Mouse (Mus musculus): ENCODE results near the gene Mad2l1.

The Mad2l1 gene

DNA sequence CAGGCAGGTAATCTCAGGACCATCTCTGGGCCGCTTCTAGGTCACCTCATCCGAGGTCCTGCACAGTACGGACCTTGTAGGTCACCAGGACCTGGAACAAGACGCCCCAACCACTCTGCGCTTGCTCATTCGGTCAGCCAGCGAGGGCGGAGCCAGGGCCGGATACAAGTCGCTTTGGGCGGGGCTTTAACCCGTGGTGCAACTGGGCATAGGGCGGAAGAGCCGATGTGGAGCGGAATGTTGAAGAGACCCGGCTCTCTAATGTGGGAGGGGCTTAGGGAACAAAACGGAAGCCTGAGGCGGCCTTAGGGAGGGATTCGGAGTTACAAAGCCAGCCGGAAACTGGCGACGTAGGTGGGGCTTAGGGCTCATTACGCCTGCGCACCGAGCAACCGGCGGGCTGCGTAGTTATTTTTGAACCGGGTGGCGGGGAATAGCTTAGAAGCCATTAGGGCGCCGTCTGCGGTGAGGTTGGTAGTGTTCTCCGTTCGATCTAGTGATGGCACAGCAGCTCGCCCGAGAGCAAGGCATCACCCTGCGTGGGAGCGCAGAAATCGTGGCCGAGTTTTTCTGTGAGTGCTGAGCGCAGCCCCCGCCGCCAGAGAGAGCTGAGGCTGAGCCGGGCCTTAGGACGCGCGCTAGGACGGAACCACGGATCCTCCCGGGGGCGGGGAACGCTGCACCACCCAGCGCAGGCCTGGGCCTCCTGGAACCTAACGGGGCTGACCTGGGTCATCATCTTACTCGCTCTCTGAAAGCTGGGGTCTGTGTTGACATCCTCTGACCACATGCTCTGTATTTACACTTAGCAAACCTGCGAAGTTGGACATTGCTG is at the start of gene Mad2l1:
Gene Mad2l1, plus strand, starts transcription at position 363 of the 835 bp plus-strand sequence.
- peak; percentile 98 for DNase-seq (ENCODE audit: low spot score)

DNA sequence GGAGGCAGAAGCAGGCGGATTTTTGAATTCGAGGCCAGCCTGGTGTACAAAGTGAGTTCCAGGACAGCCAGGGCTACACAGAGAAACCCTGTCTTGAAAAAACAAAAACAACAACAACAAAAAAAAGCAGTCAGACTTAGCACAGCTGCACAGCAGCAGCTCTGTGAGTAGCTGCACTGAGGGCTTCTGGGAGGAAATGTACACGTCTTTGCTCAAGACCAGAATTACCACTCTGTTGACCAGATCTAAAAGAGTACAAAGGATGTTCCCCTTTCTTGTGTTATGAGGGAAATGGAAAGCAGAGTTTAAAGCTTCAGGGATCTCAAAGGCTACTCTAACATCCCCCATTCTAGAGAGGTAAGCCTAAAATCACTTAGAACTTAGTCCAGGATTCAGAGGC is 41.5 kb upstream of the Mad2l1 start:
- DNase-seq (ENCODE audit: low spot score): peak; percentile 42

- DNase-seq (ENCODE audit: low spot score): no peak
These were observed 18.8 kb upstream of the Mad2l1 start for GRCm38 (mm10) chr6:66516368-66516767.

GRCm38 (mm10) chr6:66528386-66528785 is 6.8 kb upstream of the Mad2l1 start:
- no peak for DNase-seq (ENCODE audit: low spot score)

GRCm38 (mm10) chr6:66533241-66533640 is 1.9 kb upstream of the Mad2l1 start:
- peak; percentile 37 for DNase-seq (ENCODE audit: low spot score)

DNA sequence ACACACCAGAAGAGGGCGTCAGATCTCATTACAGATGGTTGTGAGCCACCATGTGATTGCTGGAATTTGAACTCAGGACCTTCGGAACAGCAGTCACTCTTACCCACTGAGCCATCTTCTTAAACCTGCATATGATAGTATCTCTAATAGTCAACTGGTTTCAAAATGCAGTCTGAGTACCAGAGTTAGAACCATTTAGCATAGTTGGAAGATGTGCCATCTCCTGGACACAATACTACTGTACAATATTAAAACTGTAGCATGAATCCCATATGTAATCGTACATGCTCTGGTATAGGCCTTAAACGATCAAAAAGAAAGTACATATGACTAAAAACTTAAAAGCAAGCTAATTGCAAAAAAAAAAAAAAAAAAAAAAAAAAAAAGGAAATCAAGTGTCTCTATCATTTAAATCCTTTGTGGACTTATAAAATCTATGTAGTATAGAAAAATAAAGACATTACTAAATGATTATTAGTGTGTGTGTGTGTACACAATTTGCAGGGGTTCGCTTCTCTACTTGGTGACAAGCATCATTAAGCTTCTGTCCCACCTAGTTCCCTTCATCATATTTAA is 736 bp upstream of the Mad2l1 start:
- peak; percentile 5 for DNase-seq (ENCODE audit: low spot score)

- no peak for DNase-seq (ENCODE audit: low spot score)
These were observed 776 bp downstream of the Mad2l1 start for GRCm38 (mm10) chr6:66535966-66536365.

DNA sequence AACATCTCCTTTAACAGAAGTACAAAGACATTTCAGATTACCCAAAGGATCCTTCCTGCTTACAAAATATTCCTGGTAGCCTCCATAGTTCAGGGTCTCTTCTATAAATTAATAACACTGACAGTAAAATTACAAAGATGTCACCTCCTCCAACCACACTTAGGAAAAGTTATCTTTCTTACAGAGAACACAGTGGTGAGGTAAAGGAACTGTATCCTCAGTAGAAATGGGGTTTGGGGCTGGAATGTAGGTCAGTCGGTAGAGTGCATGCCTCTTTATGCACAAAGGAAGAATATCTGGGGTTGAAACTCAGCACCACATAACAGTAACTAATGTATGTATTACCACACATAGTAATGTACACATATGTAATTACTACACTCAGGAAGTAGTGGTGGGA is 24.8 kb downstream of the Mad2l1 start, which contains the start of gene Vmn1r32:
Gene Vmn1r32, minus strand, starts transcription at position 101 of the 400 bp plus-strand sequence.
- no peak for DNase-seq (ENCODE audit: low spot score)

GRCm38 (mm10) chr6:66595804-66596203 is 60.6 kb downstream of the Mad2l1 start:
- DNase-seq (ENCODE audit: low spot score): no peak
